Mouse (Mus musculus) midbrain, postnatal 0 days (tissue): ENCODE results near the gene Nrf1. TPM values are rescaled to one million over a fixed set of nuclear protein-coding genes. Genes with fewer than 3 reads are reported as not detected.

Source experiments
- ATAC-seq: fragments of 200-750 bp; cut with Nextera tagmentation; 2 replicates; pipeline ENCODE4 v1.8.0; 2017; ENCODE audit warnings: moderate number of reproducible peaks, mild to moderate bottlenecking, moderate TSS enrichment, moderate library complexity; ENCODE audit not compliant: low FRiP score
- DNase-seq: peaks from one replicate; pipeline ENCODE4 v3.0.0-alpha.2; 2015; ENCODE audit warnings: low spot score
- H3K27ac ChIP-seq: fragments of 300-500 bp; sonication (generic); 2 replicates; pipeline ENCODE4 v1.5.1; 2014; ENCODE audit warnings: low read depth, mild to moderate bottlenecking, low read length, mixed read lengths
- H3K27me3 ChIP-seq: fragments of 300-500 bp; sonication (generic); 2 replicates; pipeline ENCODE4 v1.6.1; 2014; ENCODE audit warnings: low read length, control low read depth, mixed read lengths; ENCODE audit not compliant: insufficient read depth
- H3K36me3 ChIP-seq: fragments of 300-500 bp; sonication (generic); 2 replicates; pipeline ENCODE4 v1.6.1; 2014; ENCODE audit warnings: low read length, control low read depth, mixed read lengths; ENCODE audit not compliant: insufficient read depth
- H3K4me1 ChIP-seq: fragments of 300-500 bp; sonication (generic); 2 replicates; pipeline ENCODE4 v1.6.1; 2014; ENCODE audit warnings: mild to moderate bottlenecking, control low read depth, antibody characterized with exemption, low read length, mixed read lengths; ENCODE audit not compliant: insufficient read depth
- H3K4me2 ChIP-seq: fragments of 300-500 bp; sonication (generic); 2 replicates; pipeline ENCODE4 v1.6.1; 2014; ENCODE audit warnings: low read depth, mild to moderate bottlenecking, low read length, mixed read lengths; ENCODE audit not compliant: poor library complexity, severe bottlenecking
- H3K4me3 ChIP-seq: fragments of 300-500 bp; sonication (generic); 2 replicates; pipeline ENCODE4 v1.5.1; 2014; ENCODE audit warnings: low read depth, mild to moderate bottlenecking, low read length, moderate library complexity
- H3K9ac ChIP-seq: fragments of 300-500 bp; sonication (generic); replicated peaks from 2 replicates; pipeline ENCODE4 v1.6.1; 2014; ENCODE audit warnings: mild to moderate bottlenecking, low read length, moderate library complexity, mixed read lengths; ENCODE audit not compliant: poor library complexity, severe bottlenecking
- H3K9me3 ChIP-seq: fragments of 300-500 bp; sonication (generic); 2 replicates; pipeline ENCODE4 v1.6.1; 2016; ENCODE audit warnings: low read length, control low read depth
- CTCF ChIP-seq: IDR thresholded peaks from 2 replicates; pipeline ENCODE4 v1.5.1; 2016; ENCODE audit warnings: antibody characterized with exemption, mild to moderate bottlenecking
- WGBS: fragments of 180-500 bp; shearing (Covaris S2); extraction: QIAGEN DNeasy Blood & Tissue Kit; methylation state at CpG from one replicate; pipeline ENCODE4 v1.1.7; 2014; 5-methylcytosine and 5-hydroxymethylcytosine counted together
- polyA plus RNA-seq: library from polyadenylated mRNA; unstranded; fragments of >200 nt; fragmentation: Nextera tagmentation; extraction: Ambion mirVana; gene quantifications from 2 replicates; pipeline ENCODE4 v1.2.1, GENCODE M21; 2015
- total RNA-seq: library from RNA; depleted of rRNA; stranded (reverse); fragments of >200 nt; gene quantifications from 2 replicates; pipeline ENCODE4 v1.2.3, GENCODE M21; 2014

Nrf1 gene
- total and polyA plus RNA-seq, 2 experiments from 2014 or later = 21.3 to 37.2 TPM

- Histone ChIP-seq H3K9ac (no peak overlapping the region), H3K36me3 (no peaks in the 10 kb centered on the region), H3K9me3 (no peaks in the 10 kb centered on the region), H3K4me2 (no peak overlapping the region), H3K4me1 (no peaks in the 10 kb centered on the region), H3K27ac (no peak overlapping the region), H3K27me3 (no peaks in the 10 kb centered on the region), H3K4me3 (no peak overlapping the region)
- no peak for TF ChIP-seq CTCF
- no peak for ATAC-seq
- no peak for DNase-seq
- 41% methylated on average over 1 of the region's 1 CpGs for WGBS
Measured at GRCm38 (mm10) chr6:30083307-30083706, 35.5 kb downstream of the Nrf1 start.

- 45% methylated on average over 2 of the region's 2 CpGs for WGBS
- Histone ChIP-seq H3K4me3 (no peak overlapping the region), H3K4me2 (no peak overlapping the region), H3K27ac (no peak overlapping the region), H3K27me3 (no peaks in the 10 kb centered on the region), H3K9ac (no peak overlapping the region), H3K9me3 (no peaks in the 10 kb centered on the region), H3K4me1 (no peaks in the 10 kb centered on the region), H3K36me3 (peaks cover 4% of the 10 kb centered on the region; the same call in 1 of the 2 replicates)
- DNase-seq = peak; percentile 22
- TF ChIP-seq CTCF = no peak
- no peak for ATAC-seq
Measured at GRCm38 (mm10) chr6:30085351-30085750, 37.6 kb downstream of the Nrf1 start.

GRCm38 (mm10) chr6:30091221-30091620, 43.4 kb downstream of the Nrf1 start:
- no peak; the same call in 1 of the 2 replicates for ATAC-seq
- Histone ChIP-seq H3K4me1 (no peaks in the 10 kb centered on the region), H3K27me3 (no peaks in the 10 kb centered on the region), H3K27ac (no peak overlapping the region), H3K9me3 (no peaks in the 10 kb centered on the region), H3K4me3 (no peak overlapping the region), H3K4me2 (no peak overlapping the region), H3K36me3 (peaks cover 4% of the 10 kb centered on the region; the same call in 1 of the 2 replicates), H3K9ac (no peak overlapping the region)
- 55% methylated on average over 4 of the region's 4 CpGs for WGBS
- peak; percentile 42 for DNase-seq
- TF ChIP-seq CTCF = peak; percentile 68

DNA sequence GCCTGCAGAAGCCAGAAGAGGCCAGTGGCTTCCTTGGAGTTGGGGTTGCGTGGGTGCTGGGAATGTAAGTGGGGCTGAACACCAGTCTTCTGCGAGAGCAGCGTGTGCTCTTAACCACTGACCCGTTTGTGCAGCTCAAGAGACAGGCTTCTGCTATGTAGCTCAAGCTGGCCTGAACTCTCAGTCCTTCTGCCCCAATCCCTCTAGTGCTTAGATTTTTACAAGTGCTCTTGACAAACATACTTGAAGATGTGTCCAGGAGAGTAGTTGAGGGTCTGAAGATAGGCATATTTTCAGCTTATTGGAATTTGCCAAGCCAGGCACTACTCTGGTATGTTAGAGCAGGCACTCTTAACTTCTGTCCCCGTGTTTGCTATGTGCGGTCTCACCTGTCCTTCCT, 45.0 kb downstream of the Nrf1 start:
- no peaks in the 10 kb centered on the region for H3K9me3 ChIP-seq
- ATAC-seq = no peak
- H3K4me3 ChIP-seq = no peak overlapping the region
- DNase-seq = no peak
- no peak overlapping the region for H3K9ac ChIP-seq
- H3K4me1 ChIP-seq = no peaks in the 10 kb centered on the region
- peaks cover 4% of the 10 kb centered on the region for H3K36me3 ChIP-seq
- 96% methylated on average over 6 of the region's 6 CpGs for WGBS
- H3K27me3 ChIP-seq = no peaks in the 10 kb centered on the region
- no peak overlapping the region for H3K27ac ChIP-seq
- TF ChIP-seq CTCF = no peak
- H3K4me2 ChIP-seq = no peak overlapping the region

- H3K27me3 ChIP-seq = no peaks in the 10 kb centered on the region
- H3K4me1 ChIP-seq = no peaks in the 10 kb centered on the region
- TF ChIP-seq CTCF = no peak
- no peak overlapping the region for H3K27ac ChIP-seq
- ATAC-seq (no peak), DNase-seq (no peak)
- WGBS = 84% methylated on average over 12 of the region's 12 CpGs
- no peaks in the 10 kb centered on the region for H3K9me3 ChIP-seq
- H3K4me2 ChIP-seq = no peak overlapping the region
- H3K4me3 ChIP-seq = no peak overlapping the region
- peaks cover 29% of the 10 kb centered on the region for H3K36me3 ChIP-seq
- H3K9ac ChIP-seq = no peak overlapping the region
Measured at GRCm38 (mm10) chr6:30101773-30102415, 54.1 kb downstream of the Nrf1 start.

DNA sequence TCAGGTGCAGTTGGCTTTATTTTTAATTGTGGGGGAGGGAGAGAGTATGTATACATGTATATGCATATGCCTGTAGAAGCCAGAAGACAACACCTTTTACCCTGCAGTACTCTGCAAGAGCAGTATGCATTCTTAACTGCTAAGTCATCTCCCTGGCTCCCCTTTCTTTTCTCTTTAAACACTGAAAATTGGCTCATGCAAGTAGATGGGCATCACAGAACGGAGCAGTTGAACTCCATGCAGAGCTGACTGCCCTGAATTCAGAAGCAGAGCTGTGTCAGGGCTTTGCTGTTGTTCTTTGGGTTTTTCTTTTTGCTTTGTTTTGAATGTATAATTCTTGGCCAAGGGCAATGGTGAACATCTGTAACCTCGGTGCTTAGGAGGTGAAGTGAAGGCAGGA, 58.3 kb downstream of the Nrf1 start:
- Histone ChIP-seq H3K4me2 (no peak overlapping the region), H3K4me3 (no peak overlapping the region), H3K27me3 (no peaks in the 10 kb centered on the region), H3K4me1 (no peaks in the 10 kb centered on the region), H3K9ac (no peak overlapping the region), H3K9me3 (no peaks in the 10 kb centered on the region), H3K36me3 (peaks cover 22% of the 10 kb centered on the region), H3K27ac (no peak overlapping the region)
- no peak for DNase-seq
- TF ChIP-seq CTCF = no peak
- no peak for ATAC-seq
- WGBS = 76% methylated on average over 2 of the region's 2 CpGs
